Mouse (Mus musculus): ENCODE measurements around the gene Gm11037. TPM values are rescaled to one million over a fixed set of nuclear protein-coding genes. Genes with fewer than 3 reads are reported as not detected.

The Gm11037 gene
- polyA plus RNA-seq, 1 experiment = not detected

DNA sequence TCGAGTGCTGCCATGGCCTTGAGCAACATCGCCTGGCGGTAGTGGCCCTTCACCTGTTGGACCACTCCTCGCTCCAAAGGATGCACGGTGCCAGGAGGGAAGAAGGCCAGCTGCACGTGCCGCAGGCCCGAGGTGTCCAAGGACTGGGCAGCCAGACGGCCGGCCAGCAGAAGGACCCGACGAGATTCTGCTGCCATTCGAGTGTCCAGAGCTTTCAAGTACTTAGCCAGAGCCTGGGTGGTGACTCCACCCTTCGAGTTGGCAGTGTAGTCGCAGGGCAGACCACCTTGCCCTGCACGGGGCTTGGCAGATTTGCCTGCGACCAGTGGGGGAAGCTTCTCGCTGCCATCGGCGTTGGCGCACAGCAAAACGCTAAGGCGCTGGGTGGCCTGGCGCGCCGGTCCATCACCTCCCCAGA, 45.5 kb downstream of the Gm11037 start:
- Histone ChIP-seq H3K4me3 (peak overlapping the region; percentile 80), H3ac (ENCODE audit: control insufficient read depth, insufficient read length) (peak overlapping the region; percentile 58), H3K4me2 (ENCODE audit: low read depth) (peak overlapping the region; percentile 92), H3K36me3 (ENCODE audit: control insufficient read depth, insufficient read depth) (no peaks in the 10 kb centered on the region), H3K27me3 (ENCODE audit: control insufficient read depth, insufficient read depth, insufficient read length) (no peaks in the 10 kb centered on the region), H3K79me2 (ENCODE audit: control insufficient read depth, insufficient read depth) (peaks cover 36% of the 10 kb centered on the region)
- TF ChIP-seq MYOG (IDR thresholded peaks at IDR 0.05; ENCODE audit: control insufficient read depth in 1 of 3, insufficient read depth in 1 of 3, insufficient read length in 2 of 3, low read depth in 2 of 3) (no peak), REST (IDR thresholded peaks at IDR 0.05; ENCODE audit: insufficient read depth, insufficient read length) (no peak), POLR2A (IDR thresholded peaks at IDR 0.05; ENCODE audit: insufficient read length, low read depth) (no peak), POLR2AphosphoS2 (IDR thresholded peaks at IDR 0.05; ENCODE audit: insufficient read length, low read depth) (no peak)

DNA sequence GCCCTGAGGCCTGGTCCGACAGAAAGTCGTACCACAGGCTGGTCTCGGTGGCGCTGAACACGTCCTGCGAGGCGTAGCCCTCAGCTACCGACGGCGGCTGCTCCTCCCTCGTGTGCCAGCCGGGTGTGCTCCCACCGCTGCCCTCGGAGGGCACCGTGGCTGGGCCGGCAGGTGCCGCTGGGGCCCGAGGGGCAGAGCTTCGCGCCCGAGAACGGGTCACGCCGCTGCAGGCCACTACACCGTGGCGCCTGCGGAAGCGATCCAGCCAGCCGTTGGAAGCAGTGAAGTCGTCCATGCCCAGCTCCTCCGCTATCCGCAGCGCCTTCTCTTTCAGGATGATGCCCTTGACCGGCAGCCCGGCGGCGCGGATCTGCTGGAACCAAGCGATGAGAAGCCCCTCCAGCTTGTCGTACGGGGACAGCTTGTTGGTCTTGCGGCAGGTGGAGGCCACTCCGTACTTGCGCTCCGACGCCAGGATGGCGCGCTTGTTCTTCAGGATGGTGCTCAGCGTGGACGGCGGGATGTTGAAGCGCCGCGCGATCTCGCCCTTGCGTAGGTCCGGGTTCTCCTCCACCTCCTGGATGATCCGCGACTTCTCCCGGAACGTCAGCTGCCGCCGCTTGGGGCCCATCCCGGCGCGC, 46.1 kb downstream of the Gm11037 start:
- Histone ChIP-seq H3ac (ENCODE audit: control insufficient read depth, insufficient read length) (peak overlapping the region; percentile 58), H3K27me3 (ENCODE audit: control insufficient read depth, insufficient read depth, insufficient read length) (no peaks in the 10 kb centered on the region), H3K79me2 (ENCODE audit: control insufficient read depth, insufficient read depth) (peaks cover 36% of the 10 kb centered on the region), H3K4me3 (peak overlapping the region; percentile 80), H3K36me3 (ENCODE audit: control insufficient read depth, insufficient read depth) (no peaks in the 10 kb centered on the region), H3K4me2 (ENCODE audit: low read depth) (peak overlapping the region; percentile 92)
- TF ChIP-seq MYOD1 (IDR thresholded peaks at IDR 0.05; ENCODE audit: control insufficient read depth in 1 of 3, insufficient read length in 2 of 3, low read depth in 2 of 3) = peak in 1 of 3 experiments; percentile 24
- TF ChIP-seq E2F4 (IDR thresholded peaks at IDR 0.05; ENCODE audit: insufficient read depth) = no peak
- no peak for TF ChIP-seq TCF12 (IDR thresholded peaks at IDR 0.05; ENCODE audit: insufficient read depth, poor library complexity, severe bottlenecking)
- TF ChIP-seq POLR2AphosphoS2 (IDR thresholded peaks at IDR 0.05; ENCODE audit: insufficient read length, low read depth) = peak; percentile 67
- no peak for TF ChIP-seq REST (IDR thresholded peaks at IDR 0.05; ENCODE audit: insufficient read depth, insufficient read length)
- TF ChIP-seq MYOG (IDR thresholded peaks at IDR 0.05; ENCODE audit: control insufficient read depth in 1 of 3, insufficient read depth in 1 of 3, insufficient read length in 2 of 3, low read depth in 2 of 3) = peak in 2 of 3 experiments; percentile 13 to 38

DNA sequence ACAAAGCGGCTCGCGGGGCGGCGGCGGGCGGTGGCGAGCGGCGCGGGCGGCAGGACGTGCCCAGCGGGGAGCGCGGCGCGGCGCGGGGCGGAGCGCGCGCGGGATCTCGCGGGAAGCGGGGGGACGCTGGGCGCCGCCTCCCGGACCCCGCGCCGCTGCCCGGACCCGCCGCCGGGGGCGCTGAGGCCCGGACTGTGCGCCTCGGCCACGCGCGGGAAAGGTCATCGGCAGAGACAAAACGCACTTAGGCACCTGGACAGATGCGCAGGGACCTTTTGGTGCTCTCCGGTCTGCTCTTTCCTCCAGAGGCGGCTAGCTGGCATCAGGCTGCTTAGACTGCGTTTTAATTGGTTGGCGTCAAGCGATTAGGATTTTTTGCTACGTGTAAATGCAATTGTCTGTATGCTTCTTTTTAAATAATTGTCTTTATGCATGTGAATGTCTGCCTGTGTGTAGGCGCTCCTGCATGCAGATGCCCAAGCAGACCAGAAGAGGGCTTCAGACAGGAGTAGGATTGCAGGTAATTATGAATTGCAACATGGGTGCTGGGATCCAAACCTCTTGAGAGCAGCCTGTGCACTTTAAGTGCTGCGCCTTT, 46.8 kb downstream of the Gm11037 start, which contains the start of gene Cenpb:
Gene Cenpb (minus strand): TSS at position 78 of the 598 bp plus-strand sequence.
- H3ac ChIP-seq (ENCODE audit: control insufficient read depth, insufficient read length) = peak within 1 kb of the TSS; percentile 58
- H3K36me3 ChIP-seq (ENCODE audit: control insufficient read depth, insufficient read depth) = no peaks in the 10 kb centered on the region
- peaks cover 36% of the 10 kb centered on the region for H3K79me2 ChIP-seq (ENCODE audit: control insufficient read depth, insufficient read depth)
- H3K27me3 ChIP-seq (ENCODE audit: control insufficient read depth, insufficient read depth, insufficient read length) = no peaks in the 10 kb centered on the region
- peak within 1 kb of the TSS; percentile 80 for H3K4me3 ChIP-seq
- peak within 1 kb of the TSS; percentile 92 for H3K4me2 ChIP-seq (ENCODE audit: low read depth)
- no peak for TF ChIP-seq MAX (IDR thresholded peaks at IDR 0.05; ENCODE audit: low read depth)
- peak in 1 of 3 experiments; percentile 52 for TF ChIP-seq MYOD1 (IDR thresholded peaks at IDR 0.05; ENCODE audit: control insufficient read depth in 1 of 3, insufficient read length in 2 of 3, low read depth in 2 of 3)
- TF ChIP-seq E2F4 (IDR thresholded peaks at IDR 0.05; ENCODE audit: insufficient read depth) = peak; percentile 56
- peak; percentile 67 for TF ChIP-seq POLR2AphosphoS2 (IDR thresholded peaks at IDR 0.05; ENCODE audit: insufficient read length, low read depth)
- peak; percentile 75 for TF ChIP-seq POLR2A (IDR thresholded peaks at IDR 0.05; ENCODE audit: insufficient read length, low read depth)
- TF ChIP-seq TCF3 (IDR thresholded peaks at IDR 0.05; ENCODE audit: insufficient read length, low read depth) = no peak
- TF ChIP-seq MYOG (IDR thresholded peaks at IDR 0.05; ENCODE audit: control insufficient read depth in 1 of 3, insufficient read depth in 1 of 3, insufficient read length in 2 of 3, low read depth in 2 of 3) = peak in 1 of 3 experiments; percentile 23
- TF ChIP-seq SRF (IDR thresholded peaks at IDR 0.05; ENCODE audit: control insufficient read depth, insufficient read length, low read depth) = no peak
- no peak for TF ChIP-seq USF1 (IDR thresholded peaks at IDR 0.05; ENCODE audit: low read depth)

Other genes with a start within 250 kb of the Gm11037 start
- gene 4930402H24Rik, start 227.1 kb upstream of the Gm11037 start, polyA plus RNA-seq (2012; fragmentation: generic; extraction: Trizol) = 10.4 TPM
- 6.8 TPM for gene Atrn, start 227.0 kb upstream of the Gm11037 start, polyA plus RNA-seq (2012; fragmentation: generic; extraction: Trizol)
- gene Gfra4, start 90.4 kb upstream of the Gm11037 start, polyA plus RNA-seq (2012; fragmentation: generic; extraction: Trizol) = 2.2 TPM
- 0.02 TPM for gene Adam33, start 69.7 kb upstream of the Gm11037 start, polyA plus RNA-seq (2012; fragmentation: generic; extraction: Trizol)
- gene Siglec1, start 46.7 kb upstream of the Gm11037 start, polyA plus RNA-seq (2012; fragmentation: generic; extraction: Trizol) = not detected
- gene Hspa12b, start 6.2 kb upstream of the Gm11037 start, polyA plus RNA-seq (2012; fragmentation: generic; extraction: Trizol) = 3.3 TPM
- 75.2 TPM for gene 1700037H04Rik, start 26.6 kb downstream of the Gm11037 start, polyA plus RNA-seq (2012; fragmentation: generic; extraction: Trizol)
- 130 TPM for gene Cenpb, start 46.6 kb downstream of the Gm11037 start, polyA plus RNA-seq (2012; fragmentation: generic; extraction: Trizol)
- gene Cdc25b, start 53.5 kb downstream of the Gm11037 start, polyA plus RNA-seq (2012; fragmentation: generic; extraction: Trizol) = 58.4 TPM
- gene Spef1, start 53.8 kb downstream of the Gm11037 start, polyA plus RNA-seq (2012; fragmentation: generic; extraction: Trizol) = 9.4 TPM
- 33.6 TPM for gene Ap5s1, start 73.6 kb downstream of the Gm11037 start, polyA plus RNA-seq (2012; fragmentation: generic; extraction: Trizol)
- 16.6 TPM for gene Mavs, start 100.6 kb downstream of the Gm11037 start, polyA plus RNA-seq (2012; fragmentation: generic; extraction: Trizol)
- 26.2 TPM for gene Pank2, start 129.0 kb downstream of the Gm11037 start, polyA plus RNA-seq (2012; fragmentation: generic; extraction: Trizol)
- 3.0 TPM for gene Rnf24, start 219.4 kb downstream of the Gm11037 start, polyA plus RNA-seq (2012; fragmentation: generic; extraction: Trizol)